Mouse (Mus musculus): ENCODE results near the gene Sox13. TPM values are rescaled to one million over a fixed set of nuclear protein-coding genes. Genes with fewer than 3 reads are reported as not detected.

Gene Sox13
- polyA plus RNA-seq, 1 experiment from 2014 or later = 5.2 TPM

- Histone ChIP-seq H3K9me3 (ENCODE audit: control insufficient read depth, low read length) (no peaks in the 10 kb centered on the region), H3K27me3 (ENCODE audit: control insufficient read depth, insufficient read depth, low read length) (no peaks in the 10 kb centered on the region), H3K36me3 (ENCODE audit: control insufficient read depth, insufficient read depth, low read length) (no peaks in the 10 kb centered on the region), H3K4me2 (ENCODE audit: low read length) (no peak overlapping the region), H3K27ac (replicated peaks in 1 of 2; ENCODE audit: control insufficient read depth in 1 of 2, insufficient read depth in 1 of 2, low read depth in 2 of 2, low read length in 2 of 2) (no peak overlapping the region), H3K9ac (ENCODE audit: low read length) (no peak overlapping the region), H3K4me3 (ENCODE audit: control insufficient read depth in 1 of 2, insufficient read depth in 1 of 2, low read depth in 1 of 2, low read length in 2 of 2) (no peak overlapping the region), H3K4me1 (ENCODE audit: control insufficient read depth in 2 of 2, insufficient read depth in 2 of 2, low read length in 2 of 2) (peaks cover 0 to 5% of the 10 kb centered on the region in 2 experiments; a peak in 2 of 4 replicates)
- ATAC-seq (ENCODE audit: insufficient number of reproducible peaks, insufficient read depth, low FRiP score, low read depth) = no peak
- WGBS = 86% methylated on average over 8 of the region's 8 CpGs
Measured at GRCm38 (mm10) chr1:133411506-133412147, 12.6 kb downstream of the Sox13 start.

DNA sequence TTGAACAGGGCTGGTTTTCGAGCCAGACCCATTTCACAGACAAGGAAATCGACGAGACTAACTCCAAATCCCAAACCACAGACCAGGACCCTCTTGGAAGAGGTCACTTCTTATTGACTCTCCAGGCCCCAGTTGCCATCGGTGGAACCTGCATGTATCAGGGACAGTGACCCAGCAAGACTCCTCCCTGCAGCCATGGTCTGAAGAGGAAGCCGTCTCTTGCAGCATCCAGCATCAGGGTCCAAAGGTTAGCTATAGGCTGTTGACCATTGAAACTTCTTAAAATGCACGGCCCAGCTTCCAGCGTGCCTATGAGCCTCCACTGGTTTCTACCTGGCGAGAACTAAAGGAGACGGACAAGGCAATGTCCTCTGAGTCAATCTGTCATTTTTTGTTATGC, 14.4 kb downstream of the Sox13 start:
- ATAC-seq (ENCODE audit: insufficient number of reproducible peaks, insufficient read depth, low FRiP score, low read depth) = no peak
- Histone ChIP-seq H3K4me3 (ENCODE audit: control insufficient read depth in 1 of 2, insufficient read depth in 1 of 2, low read depth in 1 of 2, low read length in 2 of 2) (no peak overlapping the region), H3K36me3 (ENCODE audit: control insufficient read depth, insufficient read depth, low read length) (no peaks in the 10 kb centered on the region), H3K4me2 (ENCODE audit: low read length) (no peak overlapping the region), H3K9ac (ENCODE audit: low read length) (no peak overlapping the region), H3K9me3 (ENCODE audit: control insufficient read depth, low read length) (0 out of 2 replicates have a peak, but pooled peaks cover 2% of the 10 kb centered on the region), H3K4me1 (ENCODE audit: control insufficient read depth in 2 of 2, insufficient read depth in 2 of 2, low read length in 2 of 2) (no peaks in the 10 kb centered on the region; a peak in 1 of 4 replicates), H3K27me3 (ENCODE audit: control insufficient read depth, insufficient read depth, low read length) (no peaks in the 10 kb centered on the region), H3K27ac (replicated peaks in 1 of 2; ENCODE audit: control insufficient read depth in 1 of 2, insufficient read depth in 1 of 2, low read depth in 2 of 2, low read length in 2 of 2) (no peak overlapping the region)
- 77% methylated on average over 9 of the region's 9 CpGs for WGBS

- WGBS = 38% methylated on average over 6 of the region's 6 CpGs
- Histone ChIP-seq H3K4me3 (ENCODE audit: control insufficient read depth in 1 of 2, insufficient read depth in 1 of 2, low read depth in 1 of 2, low read length in 2 of 2) (no peak overlapping the region), H3K36me3 (ENCODE audit: control insufficient read depth, insufficient read depth, low read length) (no peaks in the 10 kb centered on the region), H3K9me3 (ENCODE audit: control insufficient read depth, low read length) (0 out of 2 replicates have a peak, but pooled peaks cover 2% of the 10 kb centered on the region), H3K4me2 (ENCODE audit: low read length) (no peak overlapping the region), H3K27me3 (ENCODE audit: control insufficient read depth, insufficient read depth, low read length) (no peaks in the 10 kb centered on the region), H3K9ac (ENCODE audit: low read length) (no peak overlapping the region), H3K27ac (replicated peaks in 1 of 2; ENCODE audit: control insufficient read depth in 1 of 2, insufficient read depth in 1 of 2, low read depth in 2 of 2, low read length in 2 of 2) (no peak overlapping the region), H3K4me1 (ENCODE audit: control insufficient read depth in 2 of 2, insufficient read depth in 2 of 2, low read length in 2 of 2) (no peaks in the 10 kb centered on the region; a peak in 1 of 4 replicates)
- no peak for ATAC-seq (ENCODE audit: insufficient number of reproducible peaks, insufficient read depth, low FRiP score, low read depth)
Measured at GRCm38 (mm10) chr1:133408880-133409516, 15.2 kb downstream of the Sox13 start.

DNA sequence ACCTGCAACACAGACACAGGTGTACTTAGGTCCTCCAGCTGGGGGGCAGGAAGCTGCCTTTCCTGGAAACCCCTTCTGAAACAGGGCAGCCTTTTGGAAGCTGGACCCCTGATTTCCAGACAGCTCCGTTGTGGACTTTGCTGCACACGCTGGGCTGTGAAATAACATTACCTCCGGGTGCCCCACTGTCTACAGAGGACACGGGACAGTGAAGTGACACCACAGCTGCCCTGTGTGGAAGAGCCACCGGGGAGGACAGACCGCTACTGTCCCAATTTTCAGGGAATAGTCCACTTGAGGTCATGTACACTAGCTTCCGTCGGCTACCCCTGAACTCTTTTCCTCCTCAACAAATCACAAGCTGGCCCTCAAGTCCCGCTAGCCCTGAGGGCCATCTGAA, 15.9 kb downstream of the Sox13 start:
- H3K4me3 ChIP-seq (ENCODE audit: control insufficient read depth in 1 of 2, insufficient read depth in 1 of 2, low read depth in 1 of 2, low read length in 2 of 2) = no peak overlapping the region
- no peak overlapping the region for H3K9ac ChIP-seq (ENCODE audit: low read length)
- no peak for ATAC-seq (ENCODE audit: insufficient number of reproducible peaks, insufficient read depth, low FRiP score, low read depth)
- no peaks in the 10 kb centered on the region for H3K36me3 ChIP-seq (ENCODE audit: control insufficient read depth, insufficient read depth, low read length)
- H3K9me3 ChIP-seq (ENCODE audit: control insufficient read depth, low read length) = 0 out of 2 replicates have a peak, but pooled peaks cover 2% of the 10 kb centered on the region
- no peak overlapping the region for H3K4me2 ChIP-seq (ENCODE audit: low read length)
- H3K4me1 ChIP-seq (ENCODE audit: control insufficient read depth in 2 of 2, insufficient read depth in 2 of 2, low read length in 2 of 2) = no peaks in the 10 kb centered on the region; a peak in 1 of 4 replicates
- no peaks in the 10 kb centered on the region for H3K27me3 ChIP-seq (ENCODE audit: control insufficient read depth, insufficient read depth, low read length)
- WGBS = 69% methylated on average over 9 of the region's 9 CpGs
- no peak overlapping the region for H3K27ac ChIP-seq (replicated peaks in 1 of 2; ENCODE audit: control insufficient read depth in 1 of 2, insufficient read depth in 1 of 2, low read depth in 2 of 2, low read length in 2 of 2)

GRCm38 (mm10) chr1:133407436-133407835, 16.7 kb downstream of the Sox13 start:
- 0 out of 2 replicates have a peak, but pooled peaks cover 2% of the 10 kb centered on the region for H3K9me3 ChIP-seq (ENCODE audit: control insufficient read depth, low read length)
- no peak overlapping the region for H3K27ac ChIP-seq (replicated peaks in 1 of 2; ENCODE audit: control insufficient read depth in 1 of 2, insufficient read depth in 1 of 2, low read depth in 2 of 2, low read length in 2 of 2)
- H3K4me1 ChIP-seq (ENCODE audit: control insufficient read depth in 2 of 2, insufficient read depth in 2 of 2, low read length in 2 of 2) = no peaks in the 10 kb centered on the region; a peak in 1 of 4 replicates
- H3K4me3 ChIP-seq (ENCODE audit: control insufficient read depth in 1 of 2, insufficient read depth in 1 of 2, low read depth in 1 of 2, low read length in 2 of 2) = no peak overlapping the region
- WGBS = 69% methylated on average over 6 of the region's 6 CpGs
- no peak overlapping the region for H3K4me2 ChIP-seq (ENCODE audit: low read length)
- H3K27me3 ChIP-seq (ENCODE audit: control insufficient read depth, insufficient read depth, low read length) = no peaks in the 10 kb centered on the region
- ATAC-seq (ENCODE audit: insufficient number of reproducible peaks, insufficient read depth, low FRiP score, low read depth) = no peak; the same call in 1 of the 2 replicates
- H3K36me3 ChIP-seq (ENCODE audit: control insufficient read depth, insufficient read depth, low read length) = no peaks in the 10 kb centered on the region
- H3K9ac ChIP-seq (ENCODE audit: low read length) = no peak overlapping the region

GRCm38 (mm10) chr1:133406614-133407013, 17.6 kb downstream of the Sox13 start:
- Histone ChIP-seq H3K4me2 (ENCODE audit: low read length) (no peak overlapping the region), H3K27ac (replicated peaks in 1 of 2; ENCODE audit: control insufficient read depth in 1 of 2, insufficient read depth in 1 of 2, low read depth in 2 of 2, low read length in 2 of 2) (no peak overlapping the region), H3K9ac (ENCODE audit: low read length) (no peak overlapping the region), H3K4me1 (ENCODE audit: control insufficient read depth in 2 of 2, insufficient read depth in 2 of 2, low read length in 2 of 2) (no peaks in the 10 kb centered on the region; a peak in 1 of 4 replicates), H3K4me3 (ENCODE audit: control insufficient read depth in 1 of 2, insufficient read depth in 1 of 2, low read depth in 1 of 2, low read length in 2 of 2) (no peak overlapping the region), H3K36me3 (ENCODE audit: control insufficient read depth, insufficient read depth, low read length) (no peaks in the 10 kb centered on the region), H3K27me3 (ENCODE audit: control insufficient read depth, insufficient read depth, low read length) (no peaks in the 10 kb centered on the region), H3K9me3 (ENCODE audit: control insufficient read depth, low read length) (0 out of 2 replicates have a peak, but pooled peaks cover 2% of the 10 kb centered on the region)
- 59% methylated on average over 7 of the region's 7 CpGs for WGBS
- ATAC-seq (ENCODE audit: insufficient number of reproducible peaks, insufficient read depth, low FRiP score, low read depth) = no peak

- H3K4me1 ChIP-seq (ENCODE audit: control insufficient read depth in 2 of 2, insufficient read depth in 2 of 2, low read length in 2 of 2) = no peaks in the 10 kb centered on the region; a peak in 2 of 4 replicates
- no peak overlapping the region for H3K4me3 ChIP-seq (ENCODE audit: control insufficient read depth in 1 of 2, insufficient read depth in 1 of 2, low read depth in 1 of 2, low read length in 2 of 2)
- H3K27ac ChIP-seq (replicated peaks in 1 of 2; ENCODE audit: control insufficient read depth in 1 of 2, insufficient read depth in 1 of 2, low read depth in 2 of 2, low read length in 2 of 2) = no peak overlapping the region
- no peak for ATAC-seq (ENCODE audit: insufficient number of reproducible peaks, insufficient read depth, low FRiP score, low read depth)
- no peaks in the 10 kb centered on the region for H3K27me3 ChIP-seq (ENCODE audit: control insufficient read depth, insufficient read depth, low read length)
- H3K9ac ChIP-seq (ENCODE audit: low read length) = no peak overlapping the region
- H3K9me3 ChIP-seq (ENCODE audit: control insufficient read depth, low read length) = 0 out of 2 replicates have a peak, but pooled peaks cover 2% of the 10 kb centered on the region
- H3K36me3 ChIP-seq (ENCODE audit: control insufficient read depth, insufficient read depth, low read length) = no peaks in the 10 kb centered on the region
- H3K4me2 ChIP-seq (ENCODE audit: low read length) = no peak overlapping the region
- WGBS = 72% methylated on average over 4 of the region's 4 CpGs
Measured at GRCm38 (mm10) chr1:133404005-133404404, 20.2 kb downstream of the Sox13 start.
